Mouse (Mus musculus) fibroblast of lung, adult 2 months (primary cell): Measurements from ENCODE around the gene Ppp1r35.

ENCODE experiments used
- DNase-seq: peaks from one replicate; pipeline ENCODE4 v3.0.0-alpha.2; 2011; ENCODE audit warnings: low read depth

Gene Ppp1r35

DNA sequence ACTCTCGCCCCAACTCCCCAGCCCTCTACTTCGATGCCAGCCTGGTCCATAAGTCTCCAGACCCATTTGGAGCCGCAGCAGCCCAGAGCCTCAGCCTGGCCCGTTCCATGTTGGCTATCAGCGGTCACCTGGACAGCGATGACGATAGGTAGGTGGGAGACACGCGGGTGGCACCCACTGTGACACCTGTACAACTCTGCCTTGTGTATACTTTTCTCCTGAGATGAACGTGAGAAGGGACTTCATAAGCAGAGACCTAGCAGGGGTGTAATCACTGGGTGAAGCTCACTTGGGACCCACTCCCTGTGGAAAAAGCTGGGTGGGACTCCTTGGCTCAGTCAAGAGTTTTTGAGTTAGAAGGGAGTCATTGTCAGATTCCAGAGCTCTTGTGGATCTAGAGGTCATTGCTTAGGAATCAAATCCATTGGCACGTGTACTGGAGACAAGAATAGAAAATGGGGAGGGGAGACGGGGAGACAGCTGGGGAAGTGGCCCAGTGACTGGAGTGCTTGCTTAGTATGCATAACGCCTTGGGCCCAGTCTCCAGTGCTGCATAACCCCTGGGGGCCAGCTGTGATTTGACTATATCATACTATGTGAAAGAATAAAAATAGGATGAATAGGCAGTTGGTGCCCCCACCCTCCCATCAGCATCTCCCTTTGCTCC is 27.3 kb upstream of the Ppp1r35 start:
- no peak for DNase-seq

DNA sequence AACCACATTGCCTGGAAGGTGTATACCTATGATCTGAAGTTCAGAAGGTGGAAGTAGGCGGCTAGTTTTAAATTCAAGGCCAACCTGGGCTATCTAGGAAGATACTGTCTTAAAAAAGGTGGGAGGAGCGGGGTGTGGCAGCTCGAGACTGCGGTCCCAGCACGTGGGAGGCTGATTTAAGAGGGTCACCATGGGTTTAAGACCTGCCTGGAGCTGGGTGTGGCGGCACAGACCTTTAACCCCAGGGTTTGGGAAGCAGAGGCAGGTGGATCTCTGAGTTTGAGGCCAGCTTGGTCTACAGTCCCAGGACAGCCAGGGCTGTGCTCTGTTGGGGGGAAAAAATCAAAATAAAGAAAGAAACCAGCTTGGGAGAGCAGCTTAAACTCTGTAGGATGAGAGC is 26.7 kb upstream of the Ppp1r35 start:
- no peak for DNase-seq

DNA sequence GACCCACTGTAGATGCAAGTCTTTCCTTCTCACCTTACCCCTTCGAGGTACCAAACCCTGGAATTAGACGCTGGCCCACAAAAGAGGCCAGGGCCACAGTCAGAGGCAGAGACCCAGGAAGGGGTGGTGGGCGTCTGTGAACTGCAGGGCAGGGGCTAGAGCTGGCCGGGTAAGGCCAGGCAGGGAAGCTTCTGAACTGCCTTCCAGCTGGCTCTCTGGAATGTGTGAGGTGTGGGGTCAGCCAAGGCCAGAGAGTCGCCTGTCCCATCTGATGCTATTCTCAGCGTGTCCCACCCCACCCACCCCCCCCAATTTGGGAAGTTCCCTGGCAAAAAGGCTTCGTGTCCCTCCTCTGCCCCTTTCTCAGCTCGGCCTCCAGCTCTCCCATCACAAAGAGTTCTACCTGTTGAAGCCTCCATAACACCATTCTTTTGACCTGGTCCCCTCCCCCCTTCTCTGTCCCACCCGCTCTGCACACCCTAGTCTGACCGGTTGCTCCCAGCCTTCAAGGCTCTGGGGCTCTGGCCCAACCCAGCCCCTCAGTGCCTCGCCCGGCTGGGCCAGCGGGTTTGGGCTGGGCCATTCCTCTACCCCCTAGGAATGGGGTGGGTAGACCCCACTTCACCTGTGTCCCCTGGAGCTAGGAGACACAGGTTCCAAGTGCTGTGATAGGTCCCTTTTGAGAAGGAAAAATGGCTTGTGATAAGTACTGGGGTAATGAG is 25.4 kb upstream of the Ppp1r35 start:
- no peak for DNase-seq

DNA sequence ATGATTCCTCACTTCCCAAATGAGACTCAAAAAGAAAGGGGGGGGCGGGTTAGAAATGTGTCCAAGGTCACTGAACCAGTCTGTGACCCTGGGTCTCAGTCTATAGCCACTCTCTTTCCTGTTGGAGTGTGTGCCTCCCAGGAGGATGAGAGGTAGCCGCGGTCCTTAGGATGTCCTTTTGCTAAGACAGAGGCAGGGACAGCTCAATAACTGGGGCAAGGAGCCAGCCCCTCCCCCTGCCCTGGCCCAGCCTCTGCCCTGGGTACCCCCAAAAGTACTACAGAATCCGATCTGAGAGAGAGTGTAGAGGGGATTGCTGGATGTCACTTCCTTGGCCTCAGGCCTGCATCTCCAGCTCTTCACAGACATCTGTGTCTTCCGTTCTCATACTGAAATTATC is 23.2 kb upstream of the Ppp1r35 start:
- DNase-seq: no peak

DNA sequence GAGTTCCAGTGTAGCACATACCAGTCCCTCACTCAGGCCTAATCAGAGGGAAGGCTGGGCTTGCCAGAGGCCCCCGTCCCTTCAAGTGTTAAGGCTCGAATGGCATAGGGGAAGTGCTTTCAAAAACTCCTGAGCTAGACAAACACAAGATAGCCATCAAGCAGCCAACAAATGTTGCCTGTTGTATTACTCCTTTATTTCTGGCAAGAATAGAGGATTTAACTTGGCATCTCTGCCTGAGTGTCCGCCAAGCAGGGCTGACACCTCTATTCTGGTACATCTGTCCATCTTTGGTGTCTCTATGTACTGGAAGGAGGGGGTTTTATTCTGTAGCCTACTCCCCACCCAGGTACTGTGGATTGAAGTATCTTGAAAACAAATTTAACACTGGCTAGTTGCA is 22.5 kb upstream of the Ppp1r35 start:
- no peak for DNase-seq

DNA sequence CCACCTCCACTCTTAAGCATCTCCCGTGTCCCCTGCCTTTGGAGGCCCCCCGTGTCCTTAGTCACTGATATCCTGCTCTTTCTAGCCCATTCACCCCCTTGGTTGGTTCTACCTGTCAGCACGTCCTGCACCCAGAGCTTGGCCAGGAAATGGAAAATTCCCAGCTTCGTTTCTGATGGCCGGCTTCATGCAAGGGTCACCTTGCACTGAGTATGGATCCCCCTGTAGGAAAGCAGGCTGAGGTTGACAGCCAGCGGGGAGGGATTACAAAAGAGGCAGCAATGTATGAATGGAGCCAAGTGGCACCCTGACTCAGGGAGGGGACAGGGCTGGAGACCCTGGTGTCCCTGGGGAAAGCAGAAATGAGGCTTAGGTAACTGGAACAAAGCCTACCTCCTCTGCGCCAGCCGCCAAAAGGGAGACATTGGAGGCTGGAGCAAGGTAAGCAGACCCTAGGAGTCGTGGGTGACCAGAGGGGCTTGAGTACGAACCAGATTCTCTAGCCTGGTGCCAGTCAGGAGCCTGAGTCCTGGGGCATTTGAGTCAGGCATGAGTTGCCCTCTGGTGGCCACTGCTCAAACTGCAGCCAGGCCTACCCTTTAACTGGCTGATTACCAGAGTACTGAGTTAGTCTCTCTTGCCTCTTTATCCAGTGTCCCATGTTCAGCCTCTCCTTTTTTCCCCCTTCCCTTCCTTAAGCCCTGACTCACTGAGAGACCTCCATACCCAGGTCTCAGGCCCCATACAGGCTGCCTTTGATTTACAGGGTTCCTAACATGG is 21.6 kb upstream of the Ppp1r35 start:
- DNase-seq: no peak

DNA sequence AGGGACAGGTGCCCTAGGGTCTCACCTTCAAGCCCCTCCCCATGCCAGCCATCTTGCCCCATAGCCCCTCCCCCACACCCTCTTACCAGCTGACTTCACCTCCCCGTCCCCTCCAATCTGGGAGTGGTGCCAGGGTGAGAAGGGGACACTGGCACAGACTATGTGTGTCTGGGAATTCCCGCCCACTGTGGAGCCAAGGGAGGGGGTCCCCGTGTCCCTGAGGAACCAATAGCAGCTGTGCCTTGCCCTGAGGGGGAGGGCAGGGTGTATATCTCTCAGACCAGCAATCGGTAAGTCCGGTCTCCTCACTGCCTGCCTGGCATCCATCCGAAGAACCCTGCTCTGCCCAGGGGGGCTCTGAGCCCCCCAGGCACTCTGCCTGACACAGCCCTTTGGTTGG is 20.8 kb upstream of the Ppp1r35 start:
- no peak for DNase-seq

DNA sequence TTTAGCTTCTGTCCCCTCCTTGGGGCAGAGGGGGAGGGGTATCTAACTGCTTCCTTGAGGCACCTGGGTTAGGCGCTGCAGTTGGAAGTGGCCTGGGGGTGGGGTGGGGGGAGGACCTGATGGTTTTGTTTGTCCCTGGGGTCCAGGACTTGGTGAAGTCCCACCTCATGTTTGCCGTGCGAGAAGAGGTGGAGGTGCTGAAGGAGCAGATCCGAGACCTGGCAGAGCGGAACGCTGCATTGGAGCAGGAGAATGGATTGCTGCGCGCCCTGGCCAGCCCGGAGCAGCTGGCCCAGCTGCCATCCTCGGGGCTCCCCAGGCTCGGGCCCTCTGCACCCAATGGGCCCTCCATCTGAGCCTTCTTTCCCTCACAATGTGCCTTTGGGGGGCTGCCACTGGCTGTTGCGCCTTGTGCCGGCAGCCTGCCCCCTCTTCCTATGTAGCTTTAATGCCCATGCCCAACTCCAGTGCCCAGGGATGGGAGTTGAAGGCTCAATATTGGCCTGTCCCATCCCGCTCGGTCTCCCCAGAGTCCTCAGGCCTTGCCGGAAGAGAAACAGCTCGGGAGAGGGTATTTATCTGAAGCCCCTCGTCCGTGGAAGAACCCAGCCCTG is 19.6 kb upstream of the Ppp1r35 start:
- DNase-seq: no peak

DNA sequence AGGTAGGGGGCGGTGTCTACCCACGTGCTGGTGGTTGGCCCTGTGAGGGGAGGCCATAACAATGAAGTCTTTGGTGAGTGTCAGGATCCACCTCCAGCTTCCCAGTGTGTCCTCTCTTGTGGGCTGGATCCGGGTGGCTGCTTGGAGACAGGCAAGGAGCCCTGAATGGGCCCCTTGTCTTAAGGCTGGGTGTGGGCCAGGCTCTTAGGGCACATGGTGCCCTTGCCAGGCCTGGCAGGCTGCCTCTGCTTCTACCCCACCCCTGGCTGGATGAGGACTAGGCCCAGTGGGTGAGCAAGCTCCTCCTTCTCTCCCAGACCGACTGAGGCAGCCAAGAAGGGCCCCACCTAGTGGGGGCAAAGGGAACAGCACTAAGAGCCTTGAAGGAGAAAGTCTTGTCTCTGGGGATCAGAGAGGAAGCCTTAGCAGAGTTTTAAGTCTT is 18.7 kb upstream of the Ppp1r35 start:
- DNase-seq: peak; percentile 98

DNA sequence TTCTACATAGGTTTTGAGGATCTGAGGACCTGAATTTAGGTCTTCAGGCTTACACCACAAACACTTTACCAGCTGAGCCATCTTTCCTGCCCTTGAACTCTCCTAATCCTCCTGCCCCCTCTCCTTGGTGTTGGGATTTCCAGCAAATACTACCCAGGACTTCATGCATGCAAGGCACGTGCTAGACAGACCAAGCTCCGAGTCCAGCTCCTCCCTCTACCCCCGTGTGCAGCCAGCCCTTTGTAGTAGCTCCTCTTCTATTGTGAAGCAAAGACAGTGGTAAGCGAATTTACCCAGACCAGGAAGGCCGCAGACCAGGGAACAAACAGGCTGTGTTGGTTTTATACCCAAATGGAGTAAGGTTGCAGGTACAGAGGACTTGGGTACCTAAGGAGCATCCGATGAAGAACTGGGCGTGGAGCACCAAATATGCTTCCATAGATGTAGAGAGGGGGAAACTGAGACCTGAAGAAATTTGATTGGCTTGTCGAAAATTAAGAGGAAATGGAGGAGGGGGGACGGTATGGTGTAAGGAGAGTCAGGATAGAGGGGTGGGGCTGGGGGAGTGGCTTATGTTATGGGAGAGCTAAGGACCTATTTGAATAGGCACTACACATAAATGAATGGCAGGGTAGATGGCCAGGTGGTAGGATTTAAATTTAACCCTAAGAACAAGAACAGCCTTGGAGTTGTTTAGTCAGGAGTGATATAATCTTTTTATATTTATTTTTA is 13.9 kb upstream of the Ppp1r35 start:
- DNase-seq: no peak

DNA sequence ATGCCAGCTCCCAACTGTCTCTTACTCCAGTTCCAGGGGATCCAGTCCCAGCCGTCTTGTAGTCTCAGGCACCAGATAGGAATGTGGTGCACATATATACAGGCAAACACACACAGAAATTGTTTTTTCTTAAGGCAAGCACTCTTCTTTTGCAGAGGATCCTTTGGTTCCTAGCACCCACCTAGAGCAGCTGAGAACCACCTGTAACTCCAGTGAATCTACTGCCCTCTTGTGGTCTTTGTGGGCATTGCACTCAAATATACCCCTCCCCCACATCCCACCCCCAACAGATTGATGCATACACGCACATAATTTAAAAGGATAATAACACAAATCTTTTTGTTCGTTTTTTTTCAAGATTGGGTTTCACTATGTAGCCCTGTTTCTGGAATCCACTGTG is 12.4 kb upstream of the Ppp1r35 start:
- DNase-seq: no peak

DNA sequence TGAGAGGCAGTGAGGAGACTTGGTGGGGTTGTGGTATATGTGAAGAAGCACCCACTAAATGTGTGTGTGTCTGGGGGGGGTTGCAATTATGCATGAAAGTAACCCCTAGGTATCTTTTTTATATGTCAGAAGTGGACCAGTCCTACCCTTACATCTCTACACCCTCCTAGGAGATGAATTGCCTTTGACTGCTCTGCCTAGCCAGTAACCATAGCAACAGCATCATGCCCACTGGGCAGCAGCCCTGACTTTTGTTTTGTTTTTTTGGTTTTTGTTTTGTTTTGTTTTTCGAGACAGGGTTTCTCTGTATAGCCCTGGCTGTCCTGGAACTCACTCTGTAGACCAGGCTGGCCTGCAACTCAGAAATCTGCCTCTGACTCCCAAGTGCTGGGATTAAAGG is 10.2 kb upstream of the Ppp1r35 start:
- DNase-seq: no peak

DNA sequence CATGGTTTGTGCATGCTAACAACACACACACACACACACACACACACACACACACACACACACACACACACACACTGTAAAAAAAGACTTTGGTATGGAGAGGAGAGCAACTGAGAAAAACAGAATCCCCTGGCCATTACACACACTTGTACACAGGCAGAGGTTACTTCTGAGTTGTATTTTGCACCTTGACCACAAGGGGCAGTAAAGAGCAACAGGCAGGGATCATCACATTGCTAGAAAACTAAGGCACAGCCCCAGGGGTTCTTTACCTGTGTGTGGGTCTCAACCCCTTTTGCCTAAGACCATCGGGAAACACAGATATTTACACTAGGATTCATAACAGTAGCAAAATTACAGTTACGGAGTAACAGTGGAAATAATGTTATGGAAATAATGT is 7.9 kb upstream of the Ppp1r35 start:
- DNase-seq: no peak

DNA sequence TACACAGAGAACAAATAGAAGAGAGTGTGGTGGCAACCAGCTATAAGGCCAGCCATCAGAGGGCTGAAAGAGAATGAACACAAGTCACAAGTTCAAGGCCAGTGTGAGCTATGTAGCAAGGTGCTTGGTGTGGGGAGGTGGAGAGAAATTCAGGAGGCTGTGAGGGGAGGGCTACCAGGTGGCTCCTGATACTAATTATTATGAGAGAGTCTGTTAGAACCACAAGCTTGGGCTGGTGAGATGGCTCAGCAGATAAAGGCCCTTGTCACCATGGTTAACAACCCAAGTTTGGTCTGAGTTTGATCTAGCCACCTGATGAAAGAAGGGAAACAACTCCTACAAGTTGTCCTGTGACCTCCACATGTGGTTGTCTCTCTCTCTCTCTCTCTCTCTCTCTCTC is 5.9 kb upstream of the Ppp1r35 start:
- DNase-seq: no peak

DNA sequence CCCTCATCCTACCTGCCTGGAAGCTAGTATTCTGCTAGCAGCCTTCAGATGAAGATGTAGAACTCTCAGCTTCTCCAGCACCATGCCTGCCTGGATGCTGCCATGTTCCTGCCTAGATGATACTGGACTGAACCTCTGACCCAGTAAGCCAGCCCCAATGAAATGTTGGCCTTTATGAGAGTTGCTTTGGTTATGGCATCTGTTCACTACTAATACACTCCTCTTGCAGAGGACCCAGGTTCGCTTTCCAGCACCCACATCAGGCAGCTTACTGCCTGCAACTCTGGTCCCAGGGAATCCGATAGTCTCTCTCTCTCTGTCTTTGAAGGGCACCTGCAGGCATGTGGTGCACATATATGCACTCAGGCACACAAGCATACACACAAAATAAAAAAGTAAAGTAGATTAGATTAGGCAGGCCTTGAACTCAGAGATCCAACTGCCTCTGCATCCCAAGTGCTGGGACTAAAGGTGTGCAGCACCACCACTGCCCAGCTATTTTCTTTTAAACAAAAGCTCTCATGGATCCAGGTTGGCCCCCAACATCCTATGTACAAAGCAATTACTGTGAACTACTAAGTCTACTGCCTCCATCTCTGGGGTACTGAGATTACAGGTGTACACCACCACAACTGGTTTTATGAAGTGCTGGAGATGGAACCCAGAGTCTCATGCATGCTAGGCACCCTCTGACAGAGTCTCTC is 2.9 kb upstream of the Ppp1r35 start:
- DNase-seq: no peak

DNA sequence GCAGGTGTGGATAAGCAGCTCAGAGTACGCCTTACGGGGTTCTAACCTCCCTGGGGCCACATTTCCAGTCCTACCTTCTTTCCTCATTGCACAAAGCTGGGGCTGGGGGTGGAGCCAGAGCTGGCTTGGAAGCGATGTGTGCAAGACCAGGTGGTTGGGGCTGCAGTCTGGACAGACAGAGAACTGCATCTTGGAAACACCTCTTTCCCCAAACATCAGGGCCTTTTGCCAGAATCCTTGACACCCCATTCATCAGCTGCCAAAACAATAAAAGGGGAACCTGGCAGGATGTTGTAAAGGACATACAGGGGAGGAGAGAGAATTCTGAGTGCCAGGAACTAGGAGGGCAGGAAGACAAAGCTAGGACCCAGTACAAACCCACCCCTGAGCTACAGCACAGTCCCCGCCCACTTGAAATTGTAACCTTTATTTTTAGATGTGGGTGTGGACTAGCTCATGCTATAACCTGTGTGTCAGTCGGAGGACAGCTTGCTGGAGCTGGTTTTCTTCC is 2.2 kb upstream of the Ppp1r35 start:
- no peak for DNase-seq

DNA sequence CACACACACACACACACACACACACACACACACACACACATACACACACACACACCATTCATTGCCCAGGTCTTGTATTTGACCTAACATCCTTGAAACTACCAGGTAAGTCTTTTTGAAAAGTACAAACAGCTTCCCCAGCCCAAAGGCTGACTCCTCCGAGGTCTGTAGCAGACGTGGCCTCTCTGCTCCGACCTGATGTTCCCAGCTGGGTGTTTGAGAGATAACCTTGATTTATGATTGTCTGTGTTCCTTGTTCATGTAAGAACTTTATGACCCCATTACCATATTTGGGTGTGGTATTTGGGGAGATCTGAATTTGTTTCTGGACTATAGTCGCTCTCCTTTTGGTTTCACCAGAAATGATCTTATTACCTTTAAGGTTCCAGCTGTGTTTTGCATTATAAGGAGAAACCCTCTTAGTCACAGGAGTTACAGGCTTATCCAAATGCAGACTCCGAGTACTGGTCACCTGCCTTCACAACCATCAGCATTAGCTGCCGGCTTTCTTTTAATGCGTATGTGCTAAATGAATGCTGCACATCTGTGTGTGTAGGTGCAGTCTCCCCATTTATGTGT is 1.3 kb upstream of the Ppp1r35 start:
- no peak for DNase-seq

DNA sequence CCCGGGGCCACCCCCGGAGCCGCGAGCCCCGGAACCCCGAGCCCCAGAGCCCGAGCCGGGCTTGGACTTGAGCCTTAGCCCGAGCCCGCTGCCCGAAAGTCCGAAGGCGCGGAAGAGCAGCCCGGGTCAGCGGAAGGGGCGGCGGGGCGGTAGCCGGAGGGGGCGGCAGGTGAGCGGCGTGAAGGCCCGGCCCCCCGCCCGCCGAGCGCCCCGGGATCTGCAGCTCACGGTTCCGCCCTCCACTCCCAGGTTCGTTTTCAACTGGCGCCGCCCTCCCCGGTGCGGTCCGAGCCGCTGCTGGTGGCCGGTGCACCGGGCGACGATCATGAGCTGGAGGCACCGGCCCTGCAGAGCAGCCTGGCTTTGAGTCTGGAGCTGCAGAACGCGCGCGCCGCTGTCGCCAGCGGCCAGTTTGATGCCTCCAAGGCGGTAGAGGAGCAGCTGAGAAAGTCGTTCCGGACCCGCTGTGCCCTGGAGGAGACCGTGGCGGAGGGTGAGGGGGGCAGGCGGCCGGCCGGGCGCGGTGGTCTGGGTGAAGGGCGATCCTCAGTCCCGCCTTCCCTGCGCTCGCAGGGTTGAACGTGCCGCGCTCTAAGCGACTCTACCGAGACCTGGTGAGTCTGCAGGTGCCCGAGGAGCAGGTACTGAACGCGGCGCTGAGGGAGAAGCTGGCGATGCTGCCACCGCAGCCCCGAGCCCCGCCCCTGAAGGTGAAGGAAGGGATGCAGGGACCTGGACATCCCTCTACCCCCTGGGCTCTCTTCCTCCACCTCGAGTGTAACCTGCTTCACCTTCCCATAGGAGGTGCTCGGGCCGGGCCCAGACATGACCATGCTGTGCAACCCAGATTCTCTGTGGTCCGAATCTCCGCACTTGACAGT is 644 bp downstream of the Ppp1r35 start:
- DNase-seq: no peak

DNA sequence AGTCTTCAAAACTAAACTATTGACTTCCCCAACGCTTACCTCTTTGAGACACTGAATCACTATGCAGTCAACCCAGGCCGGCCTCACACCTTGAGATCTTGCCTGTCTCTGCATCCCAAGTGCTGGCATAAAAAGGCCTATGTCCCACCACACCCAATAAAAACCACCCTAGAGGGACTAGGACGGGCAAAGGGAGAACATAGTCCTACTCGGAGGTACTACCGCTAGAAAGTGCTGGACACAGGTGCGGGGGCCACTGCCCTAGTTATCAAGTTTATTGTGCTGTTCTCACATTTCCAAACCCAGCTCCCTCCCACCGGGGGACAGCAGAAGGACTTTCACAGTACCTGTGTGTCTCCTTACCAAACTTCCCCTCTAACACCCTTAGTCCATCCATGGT is 3.0 kb downstream of the Ppp1r35 start:
- DNase-seq: no peak
